Mouse (Mus musculus) erythroblast, adult 5-6 weeks (primary cell): ENCODE measurements around the gene Ube2k. TPM values are rescaled to one million over a fixed set of nuclear protein-coding genes. Genes with fewer than 3 reads are reported as not detected.
"Not testable (repeated sequence)": the region's sequence is repeated elsewhere in the genome, so short reads cannot be mapped to it uniquely, and the experiment has no call there.

Experiments used
- ATAC-seq: replicated peaks from 2 replicates; pipeline ENCODE4 v1.8.0; 2016; ENCODE audit warnings: moderate number of reproducible peaks, mild to moderate bottlenecking, moderate TSS enrichment, inconsistent platforms; ENCODE audit not compliant: poor library complexity, low FRiP score, severe bottlenecking
- total RNA-seq, 2 experiments: library from RNA; stranded (forward) in 1 of 2; stranded (reverse) in 1 of 2; fragments of 150-400 nt in 1 of 2; fragments of 200-764, 138-1000 nt in 1 of 2; gene quantifications; 2 replicates each; pipeline versions ENCODE4 v1.2.3 to v1.2.4; 2015 to 2017; ENCODE audit warnings: low replicate concordance in 2 of 2

The Ube2k gene
- total RNA-seq, 2 experiments from 2014 or later, result 18.1 to 35.0 TPM

GRCm38 (mm10) chr5:65536068-65536465, 966 bp upstream of the Ube2k start:
- not testable (repeated sequence) for ATAC-seq

GRCm38 (mm10) chr5:65537420-65538071, 513 bp downstream of the Ube2k start:
- ATAC-seq, result peak; percentile 50

- ATAC-seq, result no peak
Observed at GRCm38 (mm10) chr5:65538121-65538520, 1.1 kb downstream of the Ube2k start.

DNA sequence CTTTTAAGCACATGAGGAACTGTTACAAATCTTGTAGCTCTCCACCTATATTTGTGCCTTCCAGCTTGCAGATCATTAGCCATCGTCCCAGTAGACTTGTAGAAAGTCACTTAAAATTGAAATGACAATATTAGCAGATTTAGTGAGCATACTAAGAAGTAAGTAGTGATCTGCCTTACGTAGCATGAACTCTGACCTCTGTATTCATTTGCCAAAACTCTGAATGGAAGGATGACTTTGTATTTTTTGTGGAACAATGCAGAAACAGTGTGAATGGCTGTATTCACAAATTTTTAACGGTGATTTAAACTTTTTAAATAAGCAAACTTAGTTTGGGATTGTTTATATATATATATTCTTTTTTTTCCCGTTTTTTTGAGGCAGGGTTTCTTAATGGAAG, 1.8 kb downstream of the Ube2k start:
- ATAC-seq, result no peak

DNA sequence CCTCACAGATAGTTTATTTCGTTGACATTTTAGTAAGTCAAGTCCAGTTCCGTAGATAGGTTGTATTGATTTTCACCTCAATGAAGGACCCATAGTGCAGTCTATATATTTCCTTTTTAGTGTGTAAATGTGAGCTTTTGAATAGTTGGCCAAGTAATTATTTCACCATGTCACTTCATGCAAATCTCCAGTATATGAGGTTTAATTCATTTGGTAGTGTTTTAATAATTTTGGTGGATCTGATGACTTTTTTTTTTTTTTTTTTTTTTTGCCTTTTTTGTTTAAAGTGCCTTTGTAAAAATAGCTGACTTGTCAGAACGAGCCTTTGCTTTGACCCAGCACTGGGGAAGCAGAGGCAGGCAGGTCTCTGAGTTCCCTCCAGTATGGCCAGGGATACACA, 2.8 kb downstream of the Ube2k start:
- ATAC-seq, result no peak

DNA sequence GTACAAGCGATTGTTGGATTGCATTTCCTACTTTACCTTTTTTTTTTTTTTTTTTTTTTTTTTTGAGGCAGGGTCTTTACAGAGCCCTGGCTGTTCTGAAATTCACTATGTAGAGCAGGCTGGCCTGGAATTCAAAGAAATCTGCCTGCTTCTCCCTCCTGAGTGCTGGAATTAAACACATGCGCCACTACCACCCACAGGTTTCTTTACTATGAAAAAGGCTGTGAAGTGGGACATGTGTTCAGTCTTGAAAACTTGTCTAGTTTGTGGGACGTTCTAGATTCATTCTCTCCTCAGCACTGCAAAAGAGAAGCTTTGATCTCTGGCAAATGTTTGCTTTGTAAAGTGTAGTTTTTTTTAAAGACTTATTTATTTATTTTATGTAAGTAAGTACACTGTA, 4.9 kb downstream of the Ube2k start:
- no peak for ATAC-seq

DNA sequence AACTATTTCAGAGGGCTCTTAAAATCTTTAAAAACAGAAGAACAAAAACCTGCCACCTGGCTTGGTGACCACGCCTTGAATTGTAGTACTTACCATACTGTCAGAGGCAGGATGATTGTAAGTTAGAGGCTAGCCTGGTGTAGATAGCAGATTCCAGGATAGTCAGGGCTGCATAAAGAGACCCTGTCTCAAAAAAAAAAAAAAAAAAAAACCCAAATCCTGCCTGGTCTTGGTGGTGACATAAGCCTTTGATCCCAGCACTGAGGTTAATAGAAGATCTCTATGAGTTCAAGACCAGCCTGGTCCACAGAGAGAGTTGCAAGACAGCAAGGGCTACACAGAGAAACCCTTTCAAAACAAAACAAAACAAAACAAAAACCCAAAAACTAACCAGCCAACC, 6.5 kb downstream of the Ube2k start:
- no peak for ATAC-seq

GRCm38 (mm10) chr5:65544616-65545015, 7.6 kb downstream of the Ube2k start:
- no peak for ATAC-seq

- no peak for ATAC-seq
Observed at GRCm38 (mm10) chr5:65549677-65550076, 12.6 kb downstream of the Ube2k start.

DNA sequence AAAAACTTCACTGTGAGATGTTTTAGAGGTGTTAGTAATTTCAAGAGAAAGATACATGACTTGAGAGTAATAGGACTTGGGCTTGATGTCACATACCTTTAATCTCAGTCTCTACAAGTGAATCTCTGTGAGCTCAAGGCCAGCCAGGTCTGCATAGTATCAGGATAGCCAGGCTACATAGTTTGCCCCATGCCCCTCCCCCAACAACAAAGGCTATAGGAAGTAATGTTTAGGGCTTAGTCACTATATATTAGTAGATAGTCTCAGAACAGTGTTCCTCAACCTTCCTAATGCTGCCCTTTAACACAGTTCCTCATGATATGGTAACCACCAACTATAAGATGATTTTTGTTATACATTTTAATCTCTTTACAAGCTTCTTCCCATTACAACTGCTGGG, 20.1 kb downstream of the Ube2k start:
- no peak for ATAC-seq

DNA sequence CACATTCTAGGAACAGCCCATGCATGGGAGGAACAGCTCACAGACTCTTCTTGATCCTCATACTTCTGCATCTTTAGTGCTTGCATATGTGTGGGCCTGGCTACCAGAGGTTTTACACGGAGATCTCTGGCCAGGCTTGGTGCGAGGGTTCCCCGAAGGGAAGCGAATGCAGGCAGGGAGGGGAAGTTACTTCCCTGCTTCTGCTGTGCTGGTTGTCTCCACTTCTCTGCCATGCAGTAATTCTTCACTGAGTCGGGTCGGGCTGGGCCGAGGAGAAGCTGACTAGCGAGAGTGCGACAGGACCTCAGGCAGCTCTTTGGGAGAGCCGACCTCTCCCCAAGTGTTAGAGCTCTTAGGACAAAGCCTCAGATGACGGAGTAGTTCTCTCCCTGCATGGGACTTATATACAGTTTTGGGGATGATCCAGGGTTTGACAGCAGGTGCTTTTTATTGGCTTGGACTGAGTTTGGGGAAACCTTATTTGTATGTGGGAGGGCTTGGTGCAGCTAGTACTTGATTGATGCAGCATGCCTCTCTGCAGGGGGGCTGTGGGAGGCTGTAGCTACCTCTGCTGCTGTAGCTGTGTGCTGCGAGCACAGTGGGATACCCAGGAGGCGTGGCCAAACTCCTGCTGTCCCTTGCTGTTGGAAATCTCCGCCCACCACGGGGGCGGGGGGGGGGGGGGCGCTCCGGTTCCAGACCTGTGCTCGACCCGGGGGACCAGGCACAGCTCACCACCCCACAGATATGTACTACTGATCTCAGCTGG, 24.3 kb downstream of the Ube2k start:
- ATAC-seq, result no peak

- ATAC-seq, result no peak
Observed at GRCm38 (mm10) chr5:65565486-65565885, 28.5 kb downstream of the Ube2k start.

- ATAC-seq, result no peak
Observed at GRCm38 (mm10) chr5:65574876-65575275, 37.8 kb downstream of the Ube2k start.

DNA sequence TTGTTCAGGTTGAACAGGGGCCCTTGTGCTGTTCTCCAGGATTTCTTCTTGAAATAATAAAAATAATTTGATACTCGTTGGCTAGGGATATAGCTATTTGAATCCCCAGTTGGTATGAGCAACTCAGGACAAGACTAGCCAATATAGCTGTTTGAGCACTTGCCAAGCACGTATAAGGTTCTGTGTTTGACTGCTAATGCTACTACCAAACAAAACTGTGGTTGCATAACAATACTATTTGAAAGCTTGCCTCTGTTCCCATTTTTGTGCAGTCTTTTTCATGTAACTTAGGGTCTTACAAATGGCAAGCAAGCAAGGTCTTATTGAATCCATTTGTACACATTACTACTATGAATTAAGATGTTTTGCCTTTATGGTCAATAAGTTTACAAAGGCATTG, 38.9 kb downstream of the Ube2k start:
- no peak for ATAC-seq

DNA sequence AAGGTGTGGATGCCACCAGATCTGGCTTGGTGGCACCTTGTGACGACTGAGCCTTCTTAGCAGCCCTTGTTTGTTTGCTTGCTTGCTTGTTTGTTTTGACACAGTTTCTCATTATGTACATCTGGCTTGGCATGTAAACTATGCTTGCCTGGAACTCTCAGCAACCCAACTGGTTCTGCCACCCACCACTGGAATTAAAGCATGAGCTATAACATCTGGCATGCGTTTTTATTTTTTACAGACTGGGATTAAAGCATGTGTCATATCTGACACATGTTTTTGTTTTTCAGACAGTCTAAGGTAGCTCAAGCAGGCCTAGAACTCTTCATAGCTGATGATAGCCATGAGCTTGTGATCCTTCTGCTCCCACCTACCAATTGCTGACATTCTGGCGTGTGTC, 41.5 kb downstream of the Ube2k start:
- no peak for ATAC-seq

DNA sequence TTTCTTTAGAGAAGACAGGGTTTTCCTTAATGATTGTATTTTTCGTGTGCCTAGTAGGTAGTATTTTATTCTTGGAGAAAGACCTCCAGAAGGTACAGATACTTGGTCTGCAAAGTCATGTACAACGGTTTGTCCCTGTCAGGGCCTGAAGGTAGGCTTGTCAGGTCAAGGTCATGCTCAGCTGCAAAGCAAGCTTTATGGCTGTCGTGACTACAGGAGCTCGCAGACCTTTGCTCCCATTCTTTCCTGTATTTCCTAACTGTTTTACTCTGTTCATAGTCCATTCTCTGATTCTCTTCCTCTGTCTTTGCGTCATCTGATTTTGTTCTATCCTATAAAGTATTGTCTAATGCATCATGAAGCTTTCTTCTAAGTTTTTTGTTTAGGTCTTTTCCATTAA, 49.3 kb downstream of the Ube2k start:
- ATAC-seq, result no peak

GRCm38 (mm10) chr5:65590199-65590598, 53.2 kb downstream of the Ube2k start:
- ATAC-seq, result no peak

DNA sequence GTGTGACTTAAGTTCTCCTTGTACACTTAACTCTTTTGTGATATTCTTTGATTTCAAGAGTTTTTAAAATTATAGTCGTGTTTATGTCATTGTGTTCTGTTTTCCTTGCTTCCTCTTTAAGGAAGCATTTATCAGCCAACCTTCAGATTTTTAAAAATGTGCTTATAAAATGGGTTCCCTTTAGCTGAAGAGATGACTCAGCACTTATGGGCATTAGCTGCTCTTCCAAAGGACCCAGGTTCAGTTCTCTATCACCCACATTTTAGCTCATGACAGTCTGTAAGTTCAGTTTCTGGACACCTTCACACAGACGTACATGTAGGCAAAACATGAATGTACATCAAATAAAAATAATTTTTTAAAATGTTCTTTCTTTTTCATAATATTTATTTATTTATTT, 55.4 kb downstream of the Ube2k start:
- no peak for ATAC-seq

GRCm38 (mm10) chr5:65599681-65600080, 62.6 kb downstream of the Ube2k start:
- ATAC-seq, result no peak

GRCm38 (mm10) chr5:65606820-65607219, 69.8 kb downstream of the Ube2k start:
- no peak for ATAC-seq

DNA sequence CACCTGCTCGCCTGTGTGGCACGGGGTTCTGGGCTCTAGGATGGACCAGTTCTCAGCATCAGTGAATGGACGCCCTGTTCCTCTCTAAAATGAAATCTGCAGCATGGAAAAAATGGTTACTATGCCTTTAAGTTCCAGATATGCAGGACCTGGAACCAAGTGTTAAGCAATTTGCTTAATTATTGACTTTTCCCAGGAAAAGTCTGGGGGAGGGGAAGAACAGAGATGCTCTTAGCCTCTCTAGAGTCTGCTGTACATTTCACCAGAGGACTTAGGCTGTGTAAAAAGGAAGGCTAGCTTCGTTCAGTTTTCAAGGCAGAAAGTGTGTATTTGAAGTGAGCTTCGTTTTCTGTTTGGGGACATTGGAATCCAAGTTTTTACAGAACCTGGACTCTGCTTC, 72.7 kb downstream of the Ube2k start:
- no peak for ATAC-seq

DNA sequence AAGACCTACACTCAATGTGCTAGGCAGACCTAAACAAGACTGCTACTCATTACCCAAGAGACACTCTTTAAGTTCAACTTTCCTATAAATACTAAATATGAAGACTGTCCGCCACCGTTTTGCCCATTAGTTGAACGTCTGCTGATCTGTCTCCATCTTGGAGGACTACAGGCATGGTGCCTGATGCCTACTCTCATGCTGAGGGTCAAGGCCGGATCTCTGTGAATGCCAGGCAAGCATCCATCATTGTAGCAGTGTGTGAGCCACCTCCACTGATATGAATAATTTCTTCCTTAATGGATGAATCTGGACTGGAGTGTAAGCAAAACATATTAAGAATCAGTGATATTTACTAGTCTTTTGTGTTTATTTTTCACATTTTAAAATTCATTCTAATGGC, 73.5 kb downstream of the Ube2k start:
- ATAC-seq, result no peak
